Mouse (Mus musculus) kidney, postnatal 0 days (tissue): ENCODE results near the gene Syngr4. TPM values are rescaled to one million over a fixed set of nuclear protein-coding genes. Genes with fewer than 3 reads are reported as not detected.

Source experiments
- ATAC-seq: fragments of 200-750 bp; cut with Nextera tagmentation; replicated peaks from 2 replicates; pipeline ENCODE4 v1.8.0; 2017; ENCODE audit warnings: low read depth, moderate number of reproducible peaks, moderate TSS enrichment, moderate library complexity; ENCODE audit not compliant: low FRiP score
- DNase-seq: peaks from one replicate; pipeline ENCODE4 v3.0.0-alpha.2; 2016; ENCODE audit warnings: low spot score
- H3K27ac ChIP-seq: fragments of 300-500 bp; sonication (generic); 2 replicates; pipeline ENCODE4 v1.5.1; 2014; ENCODE audit warnings: mild to moderate bottlenecking
- H3K27me3 ChIP-seq: fragments of 300-500 bp; sonication (generic); 2 replicates; pipeline ENCODE4 v1.6.1; 2014; ENCODE audit warnings: low read length, mixed read lengths; ENCODE audit not compliant: insufficient read depth
- H3K36me3 ChIP-seq: fragments of 300-500 bp; sonication (generic); 2 replicates; pipeline ENCODE4 v1.6.1; 2014; ENCODE audit warnings: low read length, mixed read lengths; ENCODE audit not compliant: insufficient read depth
- H3K4me1 ChIP-seq: fragments of 300-500 bp; sonication (generic); replicated peaks from 2 replicates; pipeline ENCODE4 v1.6.1; 2014; ENCODE audit warnings: antibody characterized with exemption, low read length, mixed read lengths; ENCODE audit not compliant: insufficient read depth
- H3K4me2 ChIP-seq: fragments of 300-500 bp; sonication (generic); 2 replicates; pipeline ENCODE4 v1.6.1; 2014; ENCODE audit warnings: mild to moderate bottlenecking, low read length, moderate library complexity, mixed read lengths
- H3K4me3 ChIP-seq: fragments of 300-500 bp; sonication (generic); replicated peaks from 2 replicates; pipeline ENCODE4 v1.5.1; 2014; ENCODE audit warnings: low read depth, low read length
- H3K9ac ChIP-seq: fragments of 300-500 bp; sonication (generic); 2 replicates; pipeline ENCODE4 v1.6.1; 2014; ENCODE audit warnings: low read depth, low read length
- H3K9me3 ChIP-seq: fragments of 300-500 bp; sonication (generic); replicated peaks from 2 replicates; pipeline ENCODE4 v1.6.1; 2016; ENCODE audit warnings: low read length, inconsistent platforms, mixed read lengths
- CTCF ChIP-seq: IDR thresholded peaks from 2 replicates; pipeline ENCODE4 v1.5.1; 2016; ENCODE audit warnings: antibody characterized with exemption, low read depth, mild to moderate bottlenecking, moderate library complexity
- WGBS: fragments of 180-500 bp; shearing (Covaris S2); extraction: QIAGEN DNeasy Blood & Tissue Kit; methylation state at CpG from one replicate; pipeline ENCODE4 v1.1.7; 2014; 5-methylcytosine and 5-hydroxymethylcytosine counted together
- polyA plus RNA-seq: library from polyadenylated mRNA; unstranded; fragments of >200 nt; fragmentation: Nextera tagmentation; extraction: Ambion mirVana; gene quantifications from 2 replicates; pipeline ENCODE4 v1.2.1, GENCODE M21; 2015

Gene Syngr4
- polyA plus RNA-seq, 1 experiment from 2014 or later, result 1.6 TPM

DNA sequence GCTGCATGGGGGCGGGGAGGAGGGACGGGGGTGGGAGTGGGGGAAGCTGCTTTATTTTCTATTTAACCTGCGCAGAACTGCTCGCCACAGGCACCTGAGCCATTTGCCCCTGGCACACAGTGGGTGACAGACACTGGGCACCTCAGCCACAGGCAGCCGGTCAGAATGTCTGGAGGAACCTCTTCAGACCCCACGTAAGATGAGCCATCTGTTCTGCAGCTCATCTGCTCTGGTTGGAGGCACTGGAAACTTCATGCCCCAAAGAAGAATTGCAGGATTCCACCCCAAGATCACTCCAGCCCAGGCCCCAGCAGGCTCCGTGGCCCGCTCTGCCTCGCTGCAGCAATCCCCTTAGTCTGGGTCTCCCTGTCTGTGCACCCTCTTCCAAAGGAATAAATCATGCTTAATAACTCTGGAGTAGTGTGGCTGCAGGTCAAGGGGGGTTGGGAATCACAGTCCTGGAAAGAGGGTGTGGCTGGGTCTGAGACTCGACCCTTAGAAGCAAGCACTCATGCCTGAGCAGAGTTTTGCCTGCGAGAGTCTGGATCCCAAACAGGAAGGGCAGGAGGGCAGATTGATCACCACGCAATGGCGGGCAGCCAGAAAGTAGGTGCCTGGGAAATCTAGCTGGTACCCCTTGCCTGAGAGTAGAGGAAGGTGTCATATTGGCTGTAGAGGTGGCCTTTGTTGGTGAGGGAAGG, 20.6 kb upstream of the Syngr4 start:
- TF ChIP-seq CTCF, result no peak
- peak overlapping the region; percentile 90 for H3K27ac ChIP-seq
- peak; percentile 12; the same call in 1 of the 2 replicates for ATAC-seq
- H3K9ac ChIP-seq, result peak overlapping the region; percentile 59; the same call in 1 of the 2 replicates
- peaks cover 38% of the 10 kb centered on the region for H3K4me1 ChIP-seq
- no peaks in the 10 kb centered on the region for H3K36me3 ChIP-seq
- peak; percentile 65 for DNase-seq
- no peaks in the 10 kb centered on the region for H3K9me3 ChIP-seq
- 7% methylated on average over 13 of the region's 13 CpGs for WGBS
- H3K27me3 ChIP-seq, result no peaks in the 10 kb centered on the region
- 0 out of 2 replicates have a peak overlapping the region, but pooled peaks have one; percentile 15 for H3K4me3 ChIP-seq
- H3K4me2 ChIP-seq, result peak overlapping the region; percentile 49

DNA sequence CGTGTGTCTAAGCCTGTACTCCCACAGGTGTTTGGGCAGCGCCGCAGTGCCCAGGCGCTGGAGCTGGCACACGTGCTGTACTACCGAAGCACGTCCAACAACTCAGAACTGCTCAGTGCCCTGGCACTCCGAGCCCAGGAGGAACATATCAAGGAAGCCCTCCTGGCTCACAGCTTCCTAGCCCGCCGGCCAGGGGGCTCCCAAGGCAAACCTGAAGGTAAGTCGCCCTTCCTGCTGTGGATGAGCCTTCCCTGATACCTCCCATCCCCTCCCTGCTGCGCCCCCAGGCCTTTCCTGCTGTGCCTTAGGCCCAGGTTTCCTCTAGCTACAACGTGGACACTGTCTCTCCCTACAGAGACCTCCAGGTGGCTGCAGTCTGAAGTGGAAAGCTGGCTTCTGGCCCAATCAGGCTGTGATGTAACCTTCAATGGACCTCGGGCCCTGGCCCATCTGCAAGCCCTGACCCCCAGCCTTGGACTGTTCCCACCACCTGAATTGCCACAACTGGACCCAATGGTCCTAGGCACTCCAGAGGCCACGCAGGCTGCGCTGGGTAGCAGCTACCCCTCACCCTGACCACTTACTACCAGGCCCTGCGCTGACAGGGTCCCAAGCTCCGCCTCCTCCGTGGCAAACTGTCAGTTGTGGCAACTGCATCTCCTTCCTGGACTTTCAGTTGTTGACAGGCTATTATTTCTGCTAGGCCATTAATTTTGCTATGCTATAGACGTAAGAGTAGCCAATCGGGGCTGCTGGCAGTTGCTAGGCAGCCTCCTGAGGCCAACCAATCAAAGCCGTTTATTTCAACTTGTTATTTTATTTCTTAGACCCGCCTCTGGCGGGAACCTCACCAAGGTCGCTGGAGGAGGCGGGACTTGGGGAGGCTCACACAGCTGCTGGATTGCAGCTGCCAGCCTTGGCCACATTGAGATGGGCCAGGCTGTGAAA, 19.8 kb upstream of the Syngr4 start:
- H3K4me3 ChIP-seq, result peak overlapping the region; percentile 15
- H3K4me1 ChIP-seq, result peaks cover 34% of the 10 kb centered on the region
- peak overlapping the region; percentile 90 for H3K27ac ChIP-seq
- ATAC-seq, result peak; percentile 80
- TF ChIP-seq CTCF, result peak; percentile 34; the same call in 1 of the 2 replicates
- peak overlapping the region; percentile 49 for H3K4me2 ChIP-seq
- 29% methylated on average over 26 of the region's 26 CpGs for WGBS
- no peaks in the 10 kb centered on the region for H3K36me3 ChIP-seq
- H3K27me3 ChIP-seq, result no peaks in the 10 kb centered on the region
- no peaks in the 10 kb centered on the region for H3K9me3 ChIP-seq
- H3K9ac ChIP-seq, result peak overlapping the region; percentile 59
- DNase-seq, result peak; percentile 97

DNA sequence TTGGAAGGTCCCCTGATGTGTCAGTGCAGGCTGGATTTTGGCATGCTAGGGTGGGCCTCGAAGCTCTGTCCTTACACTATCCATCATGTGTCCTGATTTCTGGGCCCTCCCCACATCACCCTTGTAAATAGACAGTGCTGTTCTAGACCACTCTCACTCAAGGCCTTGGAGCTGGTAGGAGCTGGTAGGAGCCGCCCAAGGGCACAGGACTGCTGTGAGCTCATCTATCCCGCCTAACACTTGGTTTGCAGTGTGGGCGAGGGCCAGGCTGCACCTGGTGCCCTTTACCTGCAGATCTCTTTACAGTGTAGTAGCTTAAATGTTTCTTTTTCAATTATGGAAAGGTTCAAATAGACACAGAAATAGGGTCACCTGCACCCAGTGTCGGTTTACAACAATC, 18.5 kb upstream of the Syngr4 start:
- 81% methylated on average over 5 of the region's 5 CpGs for WGBS
- H3K4me1 ChIP-seq, result peaks cover 30% of the 10 kb centered on the region
- no peak for ATAC-seq
- no peak overlapping the region for H3K4me3 ChIP-seq
- no peaks in the 10 kb centered on the region for H3K27me3 ChIP-seq
- DNase-seq, result no peak
- no peak for TF ChIP-seq CTCF
- no peaks in the 10 kb centered on the region for H3K9me3 ChIP-seq
- no peak overlapping the region for H3K27ac ChIP-seq
- H3K4me2 ChIP-seq, result no peak overlapping the region
- H3K9ac ChIP-seq, result no peak overlapping the region
- H3K36me3 ChIP-seq, result no peaks in the 10 kb centered on the region; the same call in 1 of the 2 replicates

- H3K36me3 ChIP-seq, result no peaks in the 10 kb centered on the region; the same call in 1 of the 2 replicates
- H3K9ac ChIP-seq, result no peak overlapping the region
- DNase-seq, result no peak
- H3K27ac ChIP-seq, result no peak overlapping the region
- H3K4me3 ChIP-seq, result no peak overlapping the region
- H3K4me1 ChIP-seq, result peaks cover 24% of the 10 kb centered on the region
- WGBS, result 83% methylated on average over 6 of the region's 6 CpGs
- H3K9me3 ChIP-seq, result no peaks in the 10 kb centered on the region
- ATAC-seq, result no peak
- H3K27me3 ChIP-seq, result no peaks in the 10 kb centered on the region
- no peak for TF ChIP-seq CTCF
- no peak overlapping the region for H3K4me2 ChIP-seq
Observed at GRCm38 (mm10) chr7:45914067-45914466, 17.6 kb upstream of the Syngr4 start.

GRCm38 (mm10) chr7:45909145-45909544, 12.6 kb upstream of the Syngr4 start:
- Histone ChIP-seq H3K27me3 (no peaks in the 10 kb centered on the region), H3K9ac (no peak overlapping the region), H3K4me3 (no peak overlapping the region), H3K9me3 (no peaks in the 10 kb centered on the region), H3K4me2 (no peak overlapping the region), H3K36me3 (no peaks in the 10 kb centered on the region; the same call in 1 of the 2 replicates), H3K27ac (no peak overlapping the region), H3K4me1 (no peaks in the 10 kb centered on the region)
- TF ChIP-seq CTCF, result no peak
- ATAC-seq (no peak), DNase-seq (no peak)
- 96% methylated on average over 16 of the region's 16 CpGs for WGBS

- H3K4me2 ChIP-seq, result no peak overlapping the region
- H3K27ac ChIP-seq, result no peak overlapping the region
- TF ChIP-seq CTCF, result no peak
- no peak overlapping the region for H3K9ac ChIP-seq
- H3K36me3 ChIP-seq, result no peaks in the 10 kb centered on the region; the same call in 1 of the 2 replicates
- H3K9me3 ChIP-seq, result no peaks in the 10 kb centered on the region
- no peaks in the 10 kb centered on the region for H3K4me1 ChIP-seq
- DNase-seq (no peak), ATAC-seq (no peak)
- no peak overlapping the region for H3K4me3 ChIP-seq
- H3K27me3 ChIP-seq, result no peaks in the 10 kb centered on the region
Observed at GRCm38 (mm10) chr7:45908384-45908783, 11.9 kb upstream of the Syngr4 start.
